Mouse (Mus musculus): ENCODE data around the gene Gpbp1l1.

The Gpbp1l1 gene

GRCm38 (mm10) chr4:116557306-116558121 is at the start of gene Gpbp1l1:
Gpbp1l1 (plus strand) TSS chr4:116557658.
- DNase-seq (ENCODE audit: low spot score): peak; percentile 98

DNA sequence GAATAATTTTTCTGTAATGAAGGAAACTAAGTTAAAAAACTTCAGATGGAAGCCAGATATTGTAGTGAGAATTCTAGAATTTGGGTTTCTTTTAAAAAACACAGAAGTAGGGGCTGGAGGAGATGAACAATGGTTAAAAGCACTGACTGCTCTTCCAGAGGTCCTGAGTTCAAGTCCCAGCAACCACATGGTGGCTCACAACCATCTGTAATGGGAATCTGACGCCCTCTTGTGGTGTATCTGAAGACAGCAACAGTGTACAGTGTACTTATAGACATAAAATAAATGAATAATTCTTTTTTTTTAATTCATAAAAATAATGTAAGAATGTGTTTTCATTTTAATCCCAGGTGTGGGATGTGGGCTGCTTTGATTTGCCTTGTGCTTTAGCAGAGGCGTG is 26.3 kb upstream of the Gpbp1l1 start:
- DNase-seq (ENCODE audit: low spot score): no peak

GRCm38 (mm10) chr4:116536351-116536750 is 21.1 kb upstream of the Gpbp1l1 start:
- DNase-seq (ENCODE audit: low spot score): no peak

DNA sequence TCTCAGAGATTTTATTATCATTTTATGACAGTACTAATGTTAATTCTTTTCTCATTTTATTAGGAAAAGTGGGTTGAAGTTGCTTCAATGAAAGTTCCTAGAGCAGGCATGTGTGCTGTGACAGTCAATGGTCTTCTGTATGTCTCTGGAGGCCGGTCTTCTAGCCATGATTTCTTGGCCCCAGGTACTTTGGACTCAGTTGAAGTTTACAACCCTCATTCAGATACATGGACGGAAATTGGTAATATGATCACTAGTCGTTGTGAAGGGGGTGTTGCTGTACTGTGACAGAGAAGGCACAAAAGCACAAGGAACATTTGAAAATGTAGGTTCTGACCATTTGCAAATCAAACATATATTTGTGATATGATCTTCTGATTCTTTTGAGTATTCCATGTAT is 19.7 kb upstream of the Gpbp1l1 start:
- DNase-seq (ENCODE audit: low spot score): no peak

GRCm38 (mm10) chr4:116550432-116550831 is 7.0 kb upstream of the Gpbp1l1 start:
- DNase-seq (ENCODE audit: low spot score): no peak

GRCm38 (mm10) chr4:116553035-116553434 is 4.4 kb upstream of the Gpbp1l1 start:
- no peak for DNase-seq (ENCODE audit: low spot score)

DNA sequence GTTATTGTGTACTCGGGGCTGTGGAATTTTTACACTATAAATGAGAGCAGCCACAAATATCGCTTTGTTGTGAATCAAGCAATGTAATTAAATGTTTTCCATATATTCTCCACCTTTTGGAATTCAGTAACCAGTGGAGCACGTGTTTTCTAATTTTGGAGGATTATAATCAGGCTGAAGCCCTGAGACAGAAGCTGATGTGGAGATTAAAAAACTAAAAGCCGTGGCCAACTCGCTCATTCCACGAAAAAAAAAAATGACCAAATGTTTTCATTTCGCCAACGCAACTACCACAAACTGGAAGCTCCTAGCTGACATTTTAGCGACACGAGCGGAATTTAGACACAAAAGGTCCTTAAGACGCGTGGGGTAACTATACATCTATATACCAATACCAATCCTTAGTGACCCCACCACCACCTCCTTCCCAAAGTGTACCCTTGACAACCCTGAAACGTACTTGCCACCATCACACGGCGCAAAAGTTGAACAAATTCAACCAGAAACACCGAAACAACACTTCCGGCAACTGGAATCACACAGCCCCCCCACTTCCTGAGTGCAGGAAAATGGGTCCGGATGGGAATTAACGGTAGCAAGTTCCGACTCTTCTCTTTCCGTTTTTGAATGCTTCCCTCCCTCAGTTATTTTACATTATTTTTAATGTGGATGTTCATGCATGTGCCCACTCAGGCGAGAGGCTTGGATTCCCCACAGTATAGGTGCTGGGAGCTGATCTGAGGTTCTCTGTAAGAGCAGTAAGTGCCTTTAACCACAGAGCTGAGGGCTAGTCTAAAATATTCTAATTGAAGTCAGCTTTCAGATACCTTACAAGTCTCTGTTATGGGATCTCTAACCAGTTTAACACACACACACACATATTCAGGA is 1.8 kb upstream of the Gpbp1l1 start, which contains the start of gene Tmem69:
Tmem69 (minus strand) TSS at position 524 of the 888 bp plus-strand sequence.
- DNase-seq (ENCODE audit: low spot score): peak; percentile 76

DNA sequence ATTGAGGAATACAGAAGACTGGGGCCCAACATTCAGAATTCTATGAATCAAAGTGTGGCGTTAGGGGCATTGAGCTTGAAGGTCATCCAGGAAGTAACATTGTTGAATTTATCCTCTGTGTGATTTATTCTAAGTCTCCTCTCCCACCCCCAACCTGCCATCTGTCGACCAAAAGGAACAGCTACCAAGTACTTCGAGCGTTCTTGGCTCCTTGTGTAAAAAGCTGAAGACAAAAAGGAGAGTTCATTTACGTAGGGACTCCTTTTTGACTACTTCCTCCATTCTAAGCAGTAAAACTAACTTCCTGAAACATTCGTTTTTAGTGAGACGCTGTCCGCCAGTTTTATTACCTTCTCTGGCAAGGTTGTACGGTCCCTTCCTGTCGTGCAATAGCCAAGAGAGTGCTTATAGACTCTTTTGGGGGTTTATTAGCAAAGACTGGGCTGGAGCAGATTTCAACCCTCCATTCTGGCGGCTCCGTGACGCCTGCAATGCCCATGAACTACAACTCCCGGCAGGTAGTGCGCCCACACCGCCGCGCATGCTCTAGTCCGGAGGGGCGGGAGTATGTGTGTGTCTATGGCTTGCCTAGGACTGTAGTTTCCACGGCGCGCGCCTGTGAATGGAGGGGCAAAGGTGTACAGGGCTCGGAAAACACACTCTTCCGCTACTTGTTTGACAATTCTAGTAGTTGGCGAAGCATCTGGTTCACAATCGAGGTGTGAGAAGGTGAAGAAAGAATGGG is 725 bp upstream of the Gpbp1l1 start:
- DNase-seq (ENCODE audit: low spot score): peak; percentile 95

GRCm38 (mm10) chr4:116558151-116558882 is 859 bp downstream of the Gpbp1l1 start:
- peak; percentile 19 for DNase-seq (ENCODE audit: low spot score)

DNA sequence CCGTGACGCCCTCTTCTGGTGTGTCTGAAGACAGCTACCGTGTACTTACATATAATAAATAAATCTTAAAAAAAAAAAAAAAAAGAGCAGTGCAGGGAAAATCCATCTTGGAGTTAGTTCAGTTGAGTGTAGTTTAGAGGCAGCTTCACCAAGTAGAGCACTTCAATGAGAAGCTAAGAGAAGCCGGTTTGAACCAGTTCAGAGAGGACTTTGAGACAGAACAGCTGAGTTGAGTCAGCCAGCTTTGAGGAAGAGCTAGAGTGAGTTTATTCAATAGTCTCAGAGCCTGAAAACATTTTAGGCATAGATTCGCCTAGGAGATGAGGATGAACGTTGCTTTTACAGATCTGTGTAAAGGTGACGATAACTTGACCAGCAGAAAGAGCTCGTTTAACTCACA is 38.3 kb downstream of the Gpbp1l1 start:
- no peak for DNase-seq (ENCODE audit: low spot score)

- DNase-seq (ENCODE audit: low spot score): no peak
Measured at GRCm38 (mm10) chr4:116596379-116596778, 38.9 kb downstream of the Gpbp1l1 start, which contains the start of gene Ccdc17. Ccdc17 (plus strand) TSS chr4:116596654.

DNA sequence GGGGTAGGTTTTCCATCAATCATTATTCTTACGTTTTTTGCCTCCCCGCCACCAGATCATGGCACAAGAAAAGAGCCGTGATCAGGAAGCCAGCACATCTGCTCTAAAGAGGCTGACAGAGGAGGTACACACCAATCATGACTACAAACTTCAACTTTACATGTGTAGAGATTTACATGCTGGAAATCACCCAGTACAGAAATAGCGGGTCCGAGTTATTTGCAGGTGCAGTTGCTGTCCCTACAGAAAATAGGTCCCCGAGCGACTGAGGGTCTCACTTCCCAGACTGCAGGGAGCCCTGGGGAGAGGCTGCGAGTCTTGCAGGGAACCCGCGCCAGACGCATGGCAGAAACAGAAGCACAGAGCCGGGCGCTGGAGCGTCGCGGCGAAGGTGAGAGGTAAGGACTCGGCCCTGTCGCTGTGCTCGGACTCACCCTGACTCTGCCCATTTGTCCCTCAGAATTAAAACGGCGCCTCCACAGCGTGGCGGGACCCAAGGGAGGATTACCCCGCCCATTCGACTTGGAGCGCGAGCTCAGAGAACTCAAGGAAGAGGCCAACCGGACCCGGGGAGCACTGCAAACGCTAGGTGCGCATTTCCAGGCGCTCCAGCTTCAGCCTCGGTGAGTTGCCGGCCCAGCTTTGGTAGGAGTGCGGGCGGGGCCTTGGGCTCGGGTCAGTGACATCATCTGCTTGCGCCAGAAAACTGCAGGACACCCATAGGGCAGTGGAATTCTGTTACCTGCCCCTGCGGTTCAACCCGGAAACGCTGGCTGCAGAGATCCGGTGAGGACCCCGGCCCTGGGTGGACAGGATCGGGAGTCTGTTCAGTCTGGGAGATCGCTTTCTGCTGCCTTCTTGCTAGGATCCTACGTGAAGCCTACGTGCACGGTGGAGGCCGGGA is 39.8 kb downstream of the Gpbp1l1 start:
- DNase-seq (ENCODE audit: low spot score): peak; percentile 89

DNA sequence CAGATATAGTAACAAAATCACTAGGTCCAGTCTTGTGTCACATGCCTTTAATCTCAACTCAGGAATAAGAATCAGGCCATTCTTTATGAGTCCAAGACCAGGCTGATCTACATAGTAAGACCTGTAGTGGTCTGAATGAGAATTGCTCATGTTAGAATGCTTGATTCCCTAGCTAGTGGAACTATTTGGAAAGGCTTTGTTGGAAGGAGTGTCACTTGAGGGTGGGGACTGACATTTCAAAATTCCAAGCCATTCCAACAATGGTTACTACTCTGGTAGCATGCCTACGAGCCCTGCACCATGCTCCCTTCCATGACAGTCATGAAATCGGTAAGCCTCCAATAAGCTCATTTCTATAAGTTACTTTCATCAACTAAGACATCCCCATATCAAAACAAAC is 55.2 kb downstream of the Gpbp1l1 start:
- DNase-seq (ENCODE audit: low spot score): no peak

- no peak for DNase-seq (ENCODE audit: low spot score)
Measured at GRCm38 (mm10) chr4:116615237-116615636, 57.8 kb downstream of the Gpbp1l1 start.

DNA sequence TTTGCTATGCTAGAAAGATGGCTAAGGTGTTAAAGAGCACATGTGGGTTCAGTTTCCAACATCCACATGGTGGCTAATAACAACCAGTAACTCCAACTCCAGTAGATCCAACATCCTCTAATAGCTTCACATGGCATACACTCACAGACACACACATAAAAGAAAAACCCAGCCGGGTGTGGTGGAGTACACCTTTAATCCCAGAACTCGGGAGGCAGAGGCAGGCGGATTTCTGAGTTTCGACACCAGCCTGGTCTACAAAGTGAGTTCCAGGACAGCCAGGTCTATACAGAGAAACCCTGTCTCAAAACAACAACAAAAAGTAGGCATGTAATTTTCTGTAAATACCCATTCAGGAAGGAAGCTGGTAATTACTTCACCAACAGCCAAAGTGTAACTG is 67.4 kb downstream of the Gpbp1l1 start:
- no peak for DNase-seq (ENCODE audit: low spot score)

DNA sequence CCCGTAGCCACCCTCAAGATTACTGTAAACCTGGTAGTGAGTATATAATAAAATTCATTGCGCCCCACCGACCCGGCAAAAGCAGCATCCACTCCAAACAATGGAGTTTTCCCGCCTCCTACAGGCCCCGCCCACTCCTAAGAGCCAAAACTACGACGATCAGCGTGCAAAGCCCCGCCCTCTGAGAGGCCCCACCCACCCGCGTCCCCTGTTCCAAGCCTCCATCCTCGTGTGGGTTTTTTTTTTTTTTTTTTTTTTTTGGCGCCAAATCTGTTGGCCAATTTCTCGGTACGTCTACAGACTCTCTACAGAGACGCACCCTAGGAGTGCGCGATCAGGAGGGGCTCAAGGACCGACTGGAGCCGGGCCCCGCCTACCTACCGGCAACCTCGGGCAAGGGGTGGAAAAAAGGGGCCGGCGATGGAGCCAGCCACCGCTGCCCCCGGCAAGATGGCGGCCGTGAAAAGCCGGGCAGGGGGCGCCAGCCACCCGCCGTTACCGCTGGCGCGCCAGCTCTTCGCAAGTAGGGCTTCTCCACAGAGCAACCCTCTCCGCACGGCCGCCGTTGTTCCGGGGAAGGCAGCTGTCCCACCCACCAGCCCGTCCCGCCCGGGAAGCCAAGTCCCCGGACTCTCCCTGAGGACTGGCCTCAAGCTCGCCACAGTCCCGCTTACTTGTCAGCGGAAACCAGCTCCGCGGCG is 69.3 kb downstream of the Gpbp1l1 start:
- DNase-seq (ENCODE audit: low spot score): peak; percentile 85

DNA sequence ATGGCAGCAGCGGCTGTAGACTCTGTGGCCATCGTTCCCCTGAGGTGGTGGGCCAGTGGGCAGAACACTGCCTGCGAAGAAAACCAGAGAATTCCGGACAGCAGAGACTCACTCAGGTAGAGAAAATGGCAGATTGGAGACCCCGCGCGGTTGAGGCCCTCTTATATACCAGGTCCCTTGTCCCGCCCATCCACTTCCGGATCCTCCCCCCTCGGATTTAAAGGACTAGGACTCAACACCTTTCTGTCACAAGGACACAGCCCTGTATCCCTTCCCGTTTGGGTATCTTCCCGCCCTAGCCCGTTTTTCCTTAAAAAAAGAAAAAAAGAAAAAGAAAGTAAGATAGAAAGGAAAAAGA is 69.9 kb downstream of the Gpbp1l1 start:
- DNase-seq (ENCODE audit: low spot score): peak; percentile 93

DNA sequence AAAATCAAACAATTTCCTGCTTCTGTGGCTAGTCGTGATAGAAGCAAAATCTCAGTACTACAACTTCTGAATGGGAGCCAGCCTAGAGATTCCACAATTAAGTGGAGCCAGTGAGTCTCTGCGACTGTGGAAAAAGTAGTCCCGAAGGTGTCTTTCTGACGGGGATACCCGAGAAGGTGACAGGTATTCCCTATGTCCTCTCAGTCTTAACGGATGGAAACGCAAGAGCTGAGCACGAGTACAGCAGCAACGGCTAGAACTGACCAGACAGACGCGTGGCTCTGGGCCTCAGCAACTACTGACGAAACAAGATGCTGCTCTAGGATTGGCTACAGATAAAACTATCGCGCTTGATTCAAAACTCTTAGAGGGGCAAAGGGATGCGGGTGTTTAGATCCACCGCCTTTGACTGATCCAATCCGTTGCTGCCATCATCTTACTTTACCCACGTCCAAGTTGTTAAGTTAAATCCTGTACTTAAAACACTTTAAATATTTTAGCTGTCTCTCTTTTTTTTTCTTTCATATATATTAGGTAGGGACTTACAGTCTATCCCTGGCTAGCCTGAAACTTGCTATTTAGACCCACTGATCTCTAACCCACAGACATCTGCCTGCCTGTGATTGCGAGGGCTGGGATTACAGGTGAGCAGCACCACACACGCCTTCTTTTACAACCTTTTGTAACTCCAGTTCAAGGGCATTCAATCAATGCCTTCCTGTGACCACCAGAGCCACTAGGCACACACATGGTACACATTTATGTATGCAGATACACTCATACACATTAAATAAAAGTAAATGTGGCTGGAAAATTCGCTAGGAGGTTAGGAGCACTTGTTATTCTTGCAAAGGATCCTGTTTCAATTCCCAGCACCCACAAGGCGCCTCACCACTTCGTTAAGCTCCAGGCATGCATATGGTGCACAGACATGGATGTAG is 70.5 kb downstream of the Gpbp1l1 start, which contains the start of gene Nasp:
Nasp (minus strand) TSS at position 220 of the 941 bp plus-strand sequence.
- DNase-seq (ENCODE audit: low spot score): peak; percentile 84

DNA sequence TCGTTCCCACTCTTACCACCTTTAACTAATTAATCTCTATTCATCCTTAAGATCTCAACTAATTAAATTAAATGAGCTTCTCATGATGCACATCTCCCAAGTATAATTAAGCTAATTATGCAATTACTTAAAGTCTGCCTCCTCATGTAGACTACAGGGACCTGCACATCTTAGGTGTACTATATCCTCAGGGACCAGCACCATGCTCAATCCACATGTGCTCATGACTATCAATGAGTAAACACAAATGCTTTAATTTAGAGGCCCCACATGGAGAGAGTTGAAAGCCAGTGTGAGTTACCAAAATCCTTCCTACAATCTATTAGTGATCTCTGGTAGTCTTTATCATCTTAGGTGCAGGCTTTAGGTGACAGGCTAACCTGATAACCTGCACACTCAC is 77.7 kb downstream of the Gpbp1l1 start:
- DNase-seq (ENCODE audit: low spot score): no peak
